ENCODE assay signal across 8 mouse cellular contexts in the genomic region with DNA sequence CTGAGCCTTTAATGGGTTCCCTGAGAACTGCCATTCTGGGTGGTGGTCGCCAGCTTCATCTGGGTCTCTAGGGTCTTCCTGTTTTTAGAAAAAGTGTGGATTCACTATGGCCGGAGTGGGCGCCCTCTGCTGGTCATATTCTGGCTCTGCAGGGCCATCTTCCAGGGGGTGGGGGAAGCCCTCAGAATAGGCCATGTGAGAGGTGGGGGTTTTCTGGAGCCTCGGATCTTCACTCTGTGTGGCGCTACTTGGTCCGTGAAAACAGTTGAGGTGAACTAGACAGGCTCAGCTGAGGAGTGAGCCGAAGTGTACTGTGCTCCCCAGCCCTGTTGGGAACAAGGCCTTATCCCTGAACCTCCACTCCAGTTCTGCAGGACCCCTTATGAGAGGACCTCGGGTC. TPM values are rescaled to one million over a fixed set of nuclear protein-coding genes. Genes with fewer than 3 reads are reported as not detected.
A peak's percentile ranks its signal among the peaks of the same experiment; 100 is the strongest.
DNase-seq lines count a peak whose midpoint lies in the region; ATAC-seq lines count a peak whose summit lies in the region.

No protein-coding gene starts in this region.

- no peak overlapping the region for H3K27ac ChIP-seq in heart, embryonic 12.5 days (ENCODE audit: poor library complexity, severe bottlenecking)
- peak overlapping the region; percentile 39 for H3K27ac ChIP-seq in embryonic facial prominence, embryonic 14.5 days (replicated peaks; ENCODE audit: low read depth, low read length)

- no peaks in the 10 kb centered on the region for H3K36me3 ChIP-seq in heart, embryonic 12.5 days
- no peaks in the 10 kb centered on the region for H3K36me3 ChIP-seq in embryonic facial prominence, embryonic 14.5 days (ENCODE audit: control insufficient read depth, insufficient read depth, low read length)

- 0 out of 2 replicates have a peak overlapping the region, but pooled peaks have one; percentile 32 for H3K9ac ChIP-seq in heart, embryonic 12.5 days
- peak overlapping the region; percentile 48; the same call in 1 of the 2 replicates for H3K9ac ChIP-seq in embryonic facial prominence, embryonic 14.5 days (ENCODE audit: low read depth, low read length)

- H3K4me1 ChIP-seq in heart, embryonic 12.5 days (replicated peaks): peaks cover 37% of the 10 kb centered on the region
- H3K4me1 ChIP-seq in embryonic facial prominence, embryonic 14.5 days (ENCODE audit: control insufficient read depth, insufficient read depth, low read length): peaks cover 19% of the 10 kb centered on the region

- H3K4me2 ChIP-seq in heart, embryonic 12.5 days: peak overlapping the region; percentile 61
- peak overlapping the region; percentile 55 for H3K4me2 ChIP-seq in embryonic facial prominence, embryonic 14.5 days (ENCODE audit: low read depth, low read length)

- H3K4me3 ChIP-seq in heart, embryonic 12.5 days: peak overlapping the region; percentile 25; the same call in 1 of the 2 replicates
- H3K4me3 ChIP-seq in embryonic facial prominence, embryonic 14.5 days (ENCODE audit: low read depth, low read length): peak overlapping the region; percentile 38

- DNase-seq in heart, adult 8-10 months (ENCODE audit: low spot score): no peak
- no peak for DNase-seq in embryonic facial prominence, embryonic 14.5 days (ENCODE audit: low spot score)
- DNase-seq in lung, postnatal 10 days: peak; percentile 48
- DNase-seq in retina, postnatal 1 day: peak; percentile 79
- DNase-seq in frontal cortex, adult 2 months (ENCODE audit: extremely low spot score in 1 of 2, low spot score in 1 of 2): no peak

- H3K27me3 ChIP-seq in heart, embryonic 12.5 days (replicated peaks): peaks cover 57% of the 10 kb centered on the region
- H3K27me3 ChIP-seq in embryonic facial prominence, embryonic 14.5 days (replicated peaks; ENCODE audit: control insufficient read depth, insufficient read depth, low read length): peaks cover 7% of the 10 kb centered on the region

- no peaks in the 10 kb centered on the region for H3K9me3 ChIP-seq in heart, embryonic 12.5 days (replicated peaks)
- H3K9me3 ChIP-seq in embryonic facial prominence, embryonic 14.5 days (ENCODE audit: control insufficient read depth, low read length): no peaks in the 10 kb centered on the region

- WGBS in heart, embryonic 12.5 days: 2% methylated on average over 8 of the region's 8 CpGs
- 5% methylated on average over 8 of the region's 8 CpGs for WGBS in embryonic facial prominence, embryonic 14.5 days

- ATAC-seq in heart, embryonic 12.5 days (ENCODE audit: insufficient number of reproducible peaks, low FRiP score): peak; percentile 35; the same call in 1 of the 2 replicates
- peak; percentile 65 for ATAC-seq in activated CD4-positive, CD25-positive, alpha-beta regulatory T cell, adult 4 months
- peak; percentile 30; the same call in 1 of the 2 replicates for ATAC-seq in embryonic facial prominence, embryonic 14.5 days (ENCODE audit: low read depth)
- ATAC-seq in inflammation-experienced regulatory T-cells, adult 6 months: peak; percentile 58

RNA-seq across cellular contexts. Expression of a gene that starts 6.7 kb away (rescaled TPM):
- polyA plus RNA-seq in heart, embryonic 12.5 days (2016; fragmentation: Nextera tagmentation; extraction: Ambion mirVana): 6.9 and 7.8 TPM in 2 replicates
- total RNA-seq in heart, adult 8-10 months (2022): 100 to 1,000 TPM; 334 to 410 (median 360) TPM
- under 1 TPM; 0.28 to 0.56 TPM for polyA plus RNA-seq in activated CD4-positive, CD25-positive, alpha-beta regulatory T cell, adult 4 months (2017; shearing (Covaris generic))
- 28.4 and 29.1 TPM in 2 replicates for polyA plus RNA-seq in embryonic facial prominence, embryonic 14.5 days (2014; fragmentation: Nextera tagmentation; extraction: Ambion mirVana)
- polyA plus RNA-seq in inflammation-experienced regulatory T-cells, adult 6 months (2017; shearing (Covaris generic)): under 1 TPM; 0.28 to 0.50 (median 0.40) TPM
- polyA plus RNA-seq in frontal cortex, adult 2 months (2012; rRNA removed): 82.9 and 90.1 TPM in 2 replicates

RNA-seq across cellular contexts. Expression of a gene that starts 8.3 kb away (rescaled TPM):
- 0.27 and 0.50 TPM in 2 replicates for polyA plus RNA-seq in heart, embryonic 12.5 days (2016; fragmentation: Nextera tagmentation; extraction: Ambion mirVana)
- under 1 TPM in 3 of 4 experiments, not detected in 1; 0.22 to 0.44 (median 0.33) TPM for total RNA-seq in heart, adult 8-10 months (2022)
- not detected for polyA plus RNA-seq in activated CD4-positive, CD25-positive, alpha-beta regulatory T cell, adult 4 months (2017; shearing (Covaris generic))
- polyA plus RNA-seq in embryonic facial prominence, embryonic 14.5 days (2014; fragmentation: Nextera tagmentation; extraction: Ambion mirVana): 3.6 and 4.9 TPM in 2 replicates
- not detected for polyA plus RNA-seq in inflammation-experienced regulatory T-cells, adult 6 months (2017; shearing (Covaris generic))
- polyA plus RNA-seq in frontal cortex, adult 2 months (2012; rRNA removed): 560 and 728 TPM in 2 replicates

RNA-seq across cellular contexts. Expression of a gene that starts 24.8 kb away (rescaled TPM):
- polyA plus RNA-seq in heart, embryonic 12.5 days (2016; fragmentation: Nextera tagmentation; extraction: Ambion mirVana): 0.24 and 0.34 TPM in 2 replicates
- not detected for total RNA-seq in heart, adult 8-10 months (2022)
- not detected for polyA plus RNA-seq in activated CD4-positive, CD25-positive, alpha-beta regulatory T cell, adult 4 months (2017; shearing (Covaris generic))
- polyA plus RNA-seq in embryonic facial prominence, embryonic 14.5 days (2014; fragmentation: Nextera tagmentation; extraction: Ambion mirVana): 6.9 and 8.4 TPM in 2 replicates
- polyA plus RNA-seq in inflammation-experienced regulatory T-cells, adult 6 months (2017; shearing (Covaris generic)): not detected
- 0.32 TPM in 1 of 2 replicates, not detected in the other for polyA plus RNA-seq in frontal cortex, adult 2 months (2012; rRNA removed)

RNA-seq across cellular contexts. Expression of a gene that starts 59.4 kb away (rescaled TPM):
- 21.3 and 22.6 TPM in 2 replicates for polyA plus RNA-seq in heart, embryonic 12.5 days (2016; fragmentation: Nextera tagmentation; extraction: Ambion mirVana)
- total RNA-seq in heart, adult 8-10 months (2022): 10 to 100 TPM in 3 of 4 experiments, 1 to 10 TPM in 1; 8.2 to 15.2 (median 12.1) TPM
- 10 to 100 TPM; 24.4 to 26.3 TPM for polyA plus RNA-seq in activated CD4-positive, CD25-positive, alpha-beta regulatory T cell, adult 4 months (2017; shearing (Covaris generic))
- 12.6 and 15.5 TPM in 2 replicates for polyA plus RNA-seq in embryonic facial prominence, embryonic 14.5 days (2014; fragmentation: Nextera tagmentation; extraction: Ambion mirVana)
- polyA plus RNA-seq in inflammation-experienced regulatory T-cells, adult 6 months (2017; shearing (Covaris generic)): 10 to 100 TPM; 18.2 to 30.2 (median 23.3) TPM
- polyA plus RNA-seq in frontal cortex, adult 2 months (2012; rRNA removed): 28.0 and 31.5 TPM in 2 replicates

RNA-seq across cellular contexts. Expression of a gene that starts 59.4 kb away (rescaled TPM):
- polyA plus RNA-seq in heart, embryonic 12.5 days (2016; fragmentation: Nextera tagmentation; extraction: Ambion mirVana): 49.3 and 55.8 TPM in 2 replicates
- total RNA-seq in heart, adult 8-10 months (2022): 10 to 100 TPM; 24.9 to 35.0 (median 29.2) TPM
- polyA plus RNA-seq in activated CD4-positive, CD25-positive, alpha-beta regulatory T cell, adult 4 months (2017; shearing (Covaris generic)): 10 to 100 TPM; 26.3 to 28.5 TPM
- polyA plus RNA-seq in embryonic facial prominence, embryonic 14.5 days (2014; fragmentation: Nextera tagmentation; extraction: Ambion mirVana): 74.9 and 78.3 TPM in 2 replicates
- 10 to 100 TPM; 32.7 to 36.8 (median 35.7) TPM for polyA plus RNA-seq in inflammation-experienced regulatory T-cells, adult 6 months (2017; shearing (Covaris generic))
- polyA plus RNA-seq in frontal cortex, adult 2 months (2012; rRNA removed): 72.0 and 72.5 TPM in 2 replicates

Comparison
In these comparisons a context has a peak if more than half of its experiments do, and no peak if none do; other contexts are left out.
1. DNase-seq: peak in lung, postnatal 10 days (single experiment) and retina, postnatal 1 day (single experiment); none in heart, adult 8-10 months (single experiment), embryonic facial prominence, embryonic 14.5 days (single experiment) and frontal cortex, adult 2 months (0 of 2).
2. RNA of a gene that starts 8.3 kb away (polyA plus RNA-seq): 560 to 728 TPM in frontal cortex, adult 2 months; 3.6 to 4.9 TPM in embryonic facial prominence, embryonic 14.5 days, 0.27 to 0.50 TPM in heart, embryonic 12.5 days, not detected in activated CD4-positive, CD25-positive, alpha-beta regulatory T cell, adult 4 months and not detected in inflammation-experienced regulatory T-cells, adult 6 months; every median in the first group is over 10 times any median in the second.
3. Peak in every context shown above with its lines, with median percentiles within 50 percentile points of each other: ATAC-seq.